Mouse (Mus musculus) splenic B cell, adult 2 months (primary cell): ENCODE results near the gene Cybrd1.

Source experiments
- DNase-seq: peaks from one replicate; pipeline ENCODE4 v3.0.0-alpha.2; 2011; ENCODE audit warnings: low read depth, low spot score
- H3K27me3 ChIP-seq: 2 replicates; pipeline ENCODE4 v1.6.1; 2012; ENCODE audit warnings: mild to moderate bottlenecking, low read length, moderate library complexity, mixed read lengths; ENCODE audit not compliant: control insufficient read depth, poor library complexity, insufficient read depth, severe bottlenecking
- H3K36me3 ChIP-seq: 2 replicates; pipeline ENCODE4 v1.6.1; 2012; ENCODE audit warnings: mild to moderate bottlenecking, low read length, moderate library complexity, mixed read lengths; ENCODE audit not compliant: control insufficient read depth, poor library complexity, insufficient read depth, severe bottlenecking

Cybrd1 gene

DNA sequence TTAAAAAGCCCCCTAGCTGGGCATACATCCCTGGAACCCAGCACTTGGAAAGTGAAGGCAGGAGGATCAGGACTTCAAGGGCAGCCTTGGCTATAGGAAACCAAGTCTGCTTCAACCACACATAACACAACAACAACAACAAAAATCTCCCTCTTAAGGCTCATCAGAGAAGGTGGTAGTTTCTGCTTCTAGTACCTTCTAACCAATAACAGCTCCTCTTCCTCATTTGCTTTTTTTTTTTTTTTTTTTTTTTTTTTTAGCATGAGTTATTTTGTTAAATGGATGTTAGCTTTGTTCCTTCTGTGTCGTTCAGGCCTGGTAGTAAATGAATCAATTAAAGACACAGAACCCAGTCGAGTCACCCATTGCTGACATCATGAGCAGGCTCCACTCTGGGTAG is 10.5 kb upstream of the Cybrd1 start:
- Histone ChIP-seq H3K27me3 (no peaks in the 10 kb centered on the region), H3K36me3 (no peaks in the 10 kb centered on the region)
- no peak for DNase-seq

DNA sequence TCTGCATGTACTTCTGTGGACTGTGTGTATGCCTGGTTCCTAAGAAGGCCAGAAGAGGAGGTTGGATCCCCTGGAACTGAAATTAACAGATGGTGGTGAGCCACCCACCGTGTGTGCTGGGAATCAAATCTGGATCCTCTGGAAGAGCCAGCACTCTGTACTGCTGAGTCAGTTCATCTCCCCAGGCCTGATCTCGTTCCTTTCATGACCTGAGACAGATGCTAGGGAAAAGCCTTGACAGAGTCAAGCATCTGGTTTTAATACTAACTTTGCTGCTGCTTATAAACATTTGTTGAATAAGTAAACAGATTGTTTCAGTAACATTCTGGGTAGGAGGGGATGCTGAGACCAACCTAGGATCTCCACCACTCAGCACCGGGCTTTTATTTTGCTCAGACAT is 9.2 kb upstream of the Cybrd1 start:
- H3K36me3 ChIP-seq, result no peaks in the 10 kb centered on the region
- DNase-seq, result no peak
- no peaks in the 10 kb centered on the region for H3K27me3 ChIP-seq

GRCm38 (mm10) chr2:71113489-71114171 is 4.1 kb upstream of the Cybrd1 start:
- DNase-seq, result no peak
- no peaks in the 10 kb centered on the region for H3K36me3 ChIP-seq

GRCm38 (mm10) chr2:71116151-71116550 is 1.6 kb upstream of the Cybrd1 start:
- peak; percentile 48 for DNase-seq
- H3K27me3 ChIP-seq, result no peaks in the 10 kb centered on the region

More at GRCm38 (mm10) chr2:71113489-71114171, 4.1 kb upstream of the Cybrd1 start:
- H3K27me3 ChIP-seq, result no peaks in the 10 kb centered on the region

DNA sequence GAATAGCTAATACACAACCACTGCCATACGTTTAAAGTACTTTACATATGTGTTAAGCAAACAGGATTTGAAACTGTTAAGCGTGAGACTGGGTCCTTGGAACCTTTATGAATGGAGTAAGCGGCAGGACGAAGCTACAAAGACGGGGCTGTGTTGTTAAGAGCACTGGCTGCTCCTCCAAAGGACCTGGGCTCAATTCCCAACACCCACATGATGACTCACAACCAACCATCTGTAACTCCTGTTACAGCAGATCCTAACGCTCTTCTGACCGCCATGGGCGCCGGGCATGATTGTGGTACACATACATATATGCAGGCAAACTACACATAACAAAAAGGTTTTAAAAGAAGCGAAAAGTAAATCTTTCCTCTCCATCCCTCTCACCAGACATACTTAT is 3.1 kb downstream of the Cybrd1 start:
- Histone ChIP-seq H3K36me3 (no peaks in the 10 kb centered on the region), H3K27me3 (no peaks in the 10 kb centered on the region)
- no peak for DNase-seq

More at GRCm38 (mm10) chr2:71116151-71116550, 1.6 kb upstream of the Cybrd1 start:
- H3K36me3 ChIP-seq, result no peaks in the 10 kb centered on the region

GRCm38 (mm10) chr2:71121406-71121805 is 3.7 kb downstream of the Cybrd1 start:
- no peak for DNase-seq
- Histone ChIP-seq H3K36me3 (no peaks in the 10 kb centered on the region), H3K27me3 (no peaks in the 10 kb centered on the region)

- Histone ChIP-seq H3K27me3 (no peaks in the 10 kb centered on the region), H3K36me3 (no peaks in the 10 kb centered on the region)
- no peak for DNase-seq
Observed at GRCm38 (mm10) chr2:71122268-71123029, 4.7 kb downstream of the Cybrd1 start.

GRCm38 (mm10) chr2:71123591-71123990 is 5.9 kb downstream of the Cybrd1 start:
- no peaks in the 10 kb centered on the region for H3K36me3 ChIP-seq
- no peak for DNase-seq
- H3K27me3 ChIP-seq, result no peaks in the 10 kb centered on the region

- no peaks in the 10 kb centered on the region for H3K36me3 ChIP-seq
- no peak for DNase-seq
- no peaks in the 10 kb centered on the region for H3K27me3 ChIP-seq
Observed at GRCm38 (mm10) chr2:71127779-71128534, 10.2 kb downstream of the Cybrd1 start.

GRCm38 (mm10) chr2:71130366-71130765 is 12.6 kb downstream of the Cybrd1 start:
- Histone ChIP-seq H3K27me3 (no peaks in the 10 kb centered on the region), H3K36me3 (no peaks in the 10 kb centered on the region)
- DNase-seq, result no peak

DNA sequence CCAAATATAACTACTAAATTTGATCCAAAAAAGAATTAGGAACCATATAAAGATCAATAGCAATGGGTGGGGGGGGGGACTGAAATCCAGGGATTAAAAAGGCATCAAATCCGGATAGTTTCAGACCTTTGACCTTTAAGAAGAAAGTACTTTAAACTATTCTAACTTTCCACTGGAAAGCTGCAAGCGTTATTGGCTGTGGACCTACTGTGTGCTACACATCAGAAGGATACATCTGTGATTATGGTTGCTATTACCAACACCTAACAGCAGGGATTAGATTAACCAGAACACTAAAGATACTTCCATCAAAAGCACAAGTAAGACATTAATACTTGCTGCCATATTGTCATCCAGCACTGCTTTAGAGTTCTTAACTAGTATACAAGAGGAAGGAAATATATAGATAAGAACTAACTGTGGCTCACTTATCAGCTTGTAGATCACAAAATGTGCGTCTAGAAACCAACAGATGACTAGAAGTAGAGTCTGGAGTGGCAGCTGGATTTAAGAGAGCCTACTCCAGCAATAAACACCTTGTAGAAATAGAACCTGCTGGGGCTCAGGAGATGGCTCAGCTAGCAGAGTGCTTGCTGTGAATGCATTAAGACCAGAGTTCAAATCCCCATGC is 14.3 kb downstream of the Cybrd1 start:
- Histone ChIP-seq H3K27me3 (no peaks in the 10 kb centered on the region), H3K36me3 (no peaks in the 10 kb centered on the region)
- DNase-seq, result no peak

GRCm38 (mm10) chr2:71134041-71134505 is 16.4 kb downstream of the Cybrd1 start:
- no peak for DNase-seq
- no peaks in the 10 kb centered on the region for H3K36me3 ChIP-seq
- no peaks in the 10 kb centered on the region for H3K27me3 ChIP-seq

GRCm38 (mm10) chr2:71134836-71135235 is 17.1 kb downstream of the Cybrd1 start:
- H3K27me3 ChIP-seq, result no peaks in the 10 kb centered on the region

GRCm38 (mm10) chr2:71140622-71141021 is 22.9 kb downstream of the Cybrd1 start:
- DNase-seq, result no peak
- H3K27me3 ChIP-seq, result no peaks in the 10 kb centered on the region
- H3K36me3 ChIP-seq, result no peaks in the 10 kb centered on the region

More at GRCm38 (mm10) chr2:71134836-71135235, 17.1 kb downstream of the Cybrd1 start:
- no peak for DNase-seq
- no peaks in the 10 kb centered on the region for H3K36me3 ChIP-seq
